Mouse (Mus musculus): Measurements from ENCODE around the gene Rab19. TPM values are rescaled to one million over a fixed set of nuclear protein-coding genes. Genes with fewer than 3 reads are reported as not detected.
"Not testable (repeated sequence)": the region's sequence is repeated elsewhere in the genome, so short reads cannot be mapped to it uniquely, and the experiment has no call there.

The Rab19 gene
- polyA plus RNA-seq, 1 experiment, result not detected

- TF ChIP-seq CTCF (IDR thresholded peaks at IDR 0.05; ENCODE audit: insufficient read depth, low read depth, low read length) (no peak), POLR2A (IDR thresholded peaks at IDR 0.05; ENCODE audit: insufficient read depth, low read depth, low read length) (no peak)
- no peak overlapping the region for H3K27ac ChIP-seq (ENCODE audit: insufficient read depth, low read depth, low read length)
- peaks cover 3% of the 10 kb centered on the region; the same call in 1 of the 2 replicates for H3K4me1 ChIP-seq (ENCODE audit: control insufficient read depth, insufficient read depth, low read length)
- WGBS, result 93% methylated on average over 9 of the region's 9 CpGs
- H3K4me3 ChIP-seq (ENCODE audit: insufficient read depth, low read depth, low read length), result no peak overlapping the region
Observed at GRCm38 (mm10) chr6:39398342-39398741, 17.4 kb downstream of the Rab19 start.

GRCm38 (mm10) chr6:39400343-39400742, 19.4 kb downstream of the Rab19 start:
- TF ChIP-seq POLR2A (IDR thresholded peaks at IDR 0.05; ENCODE audit: insufficient read depth, low read depth, low read length) (no peak), CTCF (IDR thresholded peaks at IDR 0.05; ENCODE audit: insufficient read depth, low read depth, low read length) (peak; percentile 46; the same call in 1 of the 2 replicates)
- Histone ChIP-seq H3K4me1 (ENCODE audit: control insufficient read depth, insufficient read depth, low read length) (peaks cover 3% of the 10 kb centered on the region; the same call in 1 of the 2 replicates), H3K27ac (ENCODE audit: insufficient read depth, low read depth, low read length) (no peak overlapping the region), H3K4me3 (ENCODE audit: insufficient read depth, low read depth, low read length) (no peak overlapping the region)
- 70% methylated on average over 7 of the region's 7 CpGs for WGBS

GRCm38 (mm10) chr6:39403136-39403535, 22.2 kb downstream of the Rab19 start:
- no peak for TF ChIP-seq POLR2A (IDR thresholded peaks at IDR 0.05; ENCODE audit: insufficient read depth, low read depth, low read length)
- no peak for TF ChIP-seq CTCF (IDR thresholded peaks at IDR 0.05; ENCODE audit: insufficient read depth, low read depth, low read length)
- no peak overlapping the region for H3K27ac ChIP-seq (ENCODE audit: insufficient read depth, low read depth, low read length)
- no peaks in the 10 kb centered on the region for H3K4me1 ChIP-seq (ENCODE audit: control insufficient read depth, insufficient read depth, low read length)
- H3K4me3 ChIP-seq (ENCODE audit: insufficient read depth, low read depth, low read length), result no peak overlapping the region
- 78% methylated on average over 2 of the region's 2 CpGs for WGBS

GRCm38 (mm10) chr6:39406480-39406879, 25.5 kb downstream of the Rab19 start:
- WGBS, result 85% methylated on average over 5 of the region's 5 CpGs
- TF ChIP-seq CTCF (IDR thresholded peaks at IDR 0.05; ENCODE audit: insufficient read depth, low read depth, low read length) (no peak), POLR2A (IDR thresholded peaks at IDR 0.05; ENCODE audit: insufficient read depth, low read depth, low read length) (no peak)
- H3K27ac ChIP-seq (ENCODE audit: insufficient read depth, low read depth, low read length), result no peak overlapping the region; the same call in 1 of the 2 replicates
- H3K4me1 ChIP-seq (ENCODE audit: control insufficient read depth, insufficient read depth, low read length), result no peaks in the 10 kb centered on the region
- no peak overlapping the region for H3K4me3 ChIP-seq (ENCODE audit: insufficient read depth, low read depth, low read length)

- 0 out of 2 replicates have a peak, but pooled peaks cover 3% of the 10 kb centered on the region for H3K4me1 ChIP-seq (ENCODE audit: control insufficient read depth, insufficient read depth, low read length)
- no peak overlapping the region for H3K4me3 ChIP-seq (ENCODE audit: insufficient read depth, low read depth, low read length)
- no peak overlapping the region for H3K27ac ChIP-seq (ENCODE audit: insufficient read depth, low read depth, low read length)
- 24% methylated on average over 1 of the region's 1 CpGs for WGBS
- no peak for TF ChIP-seq CTCF (IDR thresholded peaks at IDR 0.05; ENCODE audit: insufficient read depth, low read depth, low read length)
- TF ChIP-seq POLR2A (IDR thresholded peaks at IDR 0.05; ENCODE audit: insufficient read depth, low read depth, low read length), result no peak
Observed at GRCm38 (mm10) chr6:39414106-39414505, 33.1 kb downstream of the Rab19 start.

GRCm38 (mm10) chr6:39415762-39416161, 34.8 kb downstream of the Rab19 start:
- no peak overlapping the region for H3K4me3 ChIP-seq (ENCODE audit: insufficient read depth, low read depth, low read length)
- 40% methylated on average over 3 of the region's 5 CpGs for WGBS
- H3K4me1 ChIP-seq (ENCODE audit: control insufficient read depth, insufficient read depth, low read length), result peaks cover 5% of the 10 kb centered on the region; the same call in 1 of the 2 replicates
- no peak overlapping the region for H3K27ac ChIP-seq (ENCODE audit: insufficient read depth, low read depth, low read length)
- TF ChIP-seq POLR2A (IDR thresholded peaks at IDR 0.05; ENCODE audit: insufficient read depth, low read depth, low read length) (no peak), CTCF (IDR thresholded peaks at IDR 0.05; ENCODE audit: insufficient read depth, low read depth, low read length) (no peak)

- not testable (repeated sequence) for H3K27ac ChIP-seq (ENCODE audit: insufficient read depth, low read depth, low read length); H3K4me1 ChIP-seq (ENCODE audit: control insufficient read depth, insufficient read depth, low read length); H3K4me3 ChIP-seq (ENCODE audit: insufficient read depth, low read depth, low read length)
Observed at GRCm38 (mm10) chr6:39416654-39417053, 35.7 kb downstream of the Rab19 start.

GRCm38 (mm10) chr6:39419386-39419850, 38.4 kb downstream of the Rab19 start:
- H3K4me3 ChIP-seq (ENCODE audit: insufficient read depth, low read depth, low read length), result peak overlapping the region; percentile 92
- peaks cover 5% of the 10 kb centered on the region; the same call in 1 of the 2 replicates for H3K4me1 ChIP-seq (ENCODE audit: control insufficient read depth, insufficient read depth, low read length)
- peak overlapping the region; percentile 80 for H3K27ac ChIP-seq (ENCODE audit: insufficient read depth, low read depth, low read length)
- TF ChIP-seq CTCF (IDR thresholded peaks at IDR 0.05; ENCODE audit: insufficient read depth, low read depth, low read length) (no peak), POLR2A (IDR thresholded peaks at IDR 0.05; ENCODE audit: insufficient read depth, low read depth, low read length) (no peak)
- WGBS, result under 1% methylated on average over 43 of the region's 43 CpGs

- under 1% methylated on average over 82 of the region's 82 CpGs for WGBS
- H3K4me3 ChIP-seq (ENCODE audit: insufficient read depth, low read depth, low read length), result peak within 1 kb of the TSS; percentile 92
- TF ChIP-seq POLR2A (IDR thresholded peaks at IDR 0.05; ENCODE audit: insufficient read depth, low read depth, low read length) (peak; percentile 37), CTCF (IDR thresholded peaks at IDR 0.05; ENCODE audit: insufficient read depth, low read depth, low read length) (no peak)
- H3K4me1 ChIP-seq (ENCODE audit: control insufficient read depth, insufficient read depth, low read length), result peaks cover 4% of the 10 kb centered on the region; the same call in 1 of the 2 replicates
- H3K27ac ChIP-seq (ENCODE audit: insufficient read depth, low read depth, low read length), result peak within 1 kb of the TSS; percentile 80
Observed at GRCm38 (mm10) chr6:39419851-39420721, 39.1 kb downstream of the Rab19 start, which contains the start of gene Mkrn1. Gene Mkrn1, minus strand, starts transcription at chr6:39420462.
